Mouse (Mus musculus): ENCODE data around the gene Igll1.

Gene Igll1

DNA sequence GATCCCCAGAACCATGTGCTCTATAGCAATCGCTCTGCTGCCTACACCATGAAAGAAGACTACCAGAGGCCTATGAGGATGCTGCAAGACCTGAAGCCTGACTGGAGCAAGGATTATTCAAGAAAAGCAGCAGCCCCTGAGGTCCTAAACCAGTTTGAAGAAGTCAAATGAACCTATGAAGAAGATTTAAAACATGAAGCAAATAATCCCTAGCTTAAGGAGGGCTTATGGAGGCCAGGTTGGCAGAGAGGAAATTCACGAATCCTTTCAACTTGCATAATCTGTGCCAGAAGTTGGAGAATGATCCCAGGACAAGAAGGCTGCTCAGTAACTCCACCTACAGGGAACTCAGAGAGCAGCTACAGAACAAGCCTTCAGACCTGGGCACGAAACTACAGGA is 11.4 kb downstream of the Igll1 start:
- DNase-seq, result no peak

- DNase-seq, result no peak
Measured at GRCm38 (mm10) chr16:16849196-16849595, 14.6 kb downstream of the Igll1 start.

- DNase-seq, result no peak
Measured at GRCm38 (mm10) chr16:16829671-16830070, 34.1 kb downstream of the Igll1 start.

DNA sequence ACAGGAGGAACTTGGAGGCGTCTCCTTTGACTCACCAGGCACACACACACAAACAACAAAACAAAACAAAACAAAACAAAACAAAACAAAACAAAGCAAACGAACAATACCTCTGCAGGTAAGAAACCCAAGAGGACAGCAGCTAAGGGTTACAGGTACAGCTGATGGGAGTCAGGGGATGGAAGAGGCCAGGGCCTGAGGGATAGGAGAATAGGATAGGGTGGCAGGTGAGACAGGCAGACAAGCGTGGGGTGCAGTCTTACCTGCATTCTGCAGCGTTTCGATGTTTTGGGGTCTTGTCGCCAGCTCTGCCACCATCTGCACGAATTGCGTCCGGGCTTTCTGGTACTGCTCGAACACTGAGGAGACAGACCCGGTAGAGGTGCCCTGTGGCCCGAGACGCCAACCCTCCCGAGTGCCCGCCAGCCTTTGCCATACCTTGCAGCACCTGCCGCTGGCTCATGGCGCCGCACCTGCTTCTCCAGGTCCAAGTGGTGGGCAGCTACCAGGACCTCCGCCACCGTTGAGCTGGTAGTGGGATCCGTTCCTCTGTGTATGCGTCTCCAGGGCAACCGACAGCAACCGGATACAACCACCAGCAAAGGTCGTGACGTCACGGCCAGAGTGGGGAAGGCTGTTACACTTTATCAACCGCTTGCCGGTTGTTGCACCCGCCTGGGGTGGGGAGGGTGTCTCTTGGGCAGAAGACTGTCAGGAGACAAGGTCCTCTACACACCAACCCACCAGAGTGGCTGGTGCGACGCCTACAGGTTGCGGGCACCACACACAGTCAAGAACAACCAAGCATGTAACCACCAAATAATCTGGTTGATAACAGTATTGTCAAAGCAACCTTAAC is 34.8 kb downstream of the Igll1 start, which contains the start of gene Spag6l:
Gene Spag6l, minus strand, starts transcription at position 700 of the 859 bp plus-strand sequence.
- peak; percentile 77 for DNase-seq

GRCm38 (mm10) chr16:16826223-16826622 is 37.6 kb downstream of the Igll1 start:
- no peak for DNase-seq

DNA sequence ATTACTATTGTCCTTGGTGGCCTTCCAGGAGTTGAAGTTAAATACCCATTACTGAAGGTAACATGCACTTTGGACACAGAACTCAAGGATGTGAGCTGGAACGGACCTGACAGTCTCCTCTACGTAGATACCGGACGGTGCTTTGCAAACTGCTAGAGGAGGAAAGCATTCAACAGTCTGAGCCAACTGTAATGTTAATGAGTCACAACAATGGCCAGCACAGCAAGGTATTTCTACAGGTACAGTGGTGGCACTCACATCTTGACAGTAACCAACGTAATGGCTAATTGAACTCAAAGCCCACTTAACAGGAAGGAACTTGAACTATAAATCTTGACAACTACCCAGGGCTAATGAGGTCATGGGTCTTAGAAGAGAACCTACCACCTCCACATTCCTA is 38.3 kb downstream of the Igll1 start:
- DNase-seq, result no peak

All from thymus, postnatal 25 days (tissue).